Mouse (Mus musculus): ENCODE results near the gene Gm10309. TPM values are rescaled to one million over a fixed set of nuclear protein-coding genes. Genes with fewer than 3 reads are reported as not detected.
A peak's percentile ranks its signal among the peaks of the same experiment; 100 is the strongest.
"Not testable (repeated sequence)": the region's sequence is repeated elsewhere in the genome, so short reads cannot be mapped to it uniquely, and the experiment has no call there.

The Gm10309 gene
- polyA plus RNA-seq, 1 experiment from 2014 or later: 0.25 TPM

GRCm38 (mm10) chr17:86486657-86487056 is 18.4 kb downstream of the Gm10309 start:
- H3K4me2 ChIP-seq (replicated peaks; ENCODE audit: low read depth, low read length): no peak overlapping the region
- no peaks in the 10 kb centered on the region for H3K36me3 ChIP-seq (ENCODE audit: insufficient read depth, low read length)
- WGBS: 86% methylated on average over 5 of the region's 5 CpGs
- H3K9me3 ChIP-seq (ENCODE audit: low read length): no peaks in the 10 kb centered on the region
- no peak overlapping the region for H3K27ac ChIP-seq (ENCODE audit: low read length)
- no peaks in the 10 kb centered on the region for H3K27me3 ChIP-seq (ENCODE audit: insufficient read depth, low read length)
- no peak for ATAC-seq (ENCODE audit: low FRiP score, low TSS enrichment)
- H3K4me1 ChIP-seq (ENCODE audit: insufficient read depth, low read length): no peaks in the 10 kb centered on the region
- H3K4me3 ChIP-seq (ENCODE audit: low read length): no peak overlapping the region
- no peak overlapping the region for H3K9ac ChIP-seq (replicated peaks; ENCODE audit: low read length)

- Histone ChIP-seq H3K4me2 (replicated peaks; ENCODE audit: low read depth, low read length) (no peak overlapping the region), H3K36me3 (ENCODE audit: insufficient read depth, low read length) (no peaks in the 10 kb centered on the region), H3K4me3 (ENCODE audit: low read length) (no peak overlapping the region), H3K9me3 (ENCODE audit: low read length) (no peaks in the 10 kb centered on the region), H3K27ac (ENCODE audit: low read length) (no peak overlapping the region), H3K9ac (replicated peaks; ENCODE audit: low read length) (no peak overlapping the region), H3K4me1 (ENCODE audit: insufficient read depth, low read length) (no peaks in the 10 kb centered on the region), H3K27me3 (ENCODE audit: insufficient read depth, low read length) (no peaks in the 10 kb centered on the region)
- WGBS: 5% methylated on average over 3 of the region's 3 CpGs
- peak; percentile 54; the same call in 1 of the 2 replicates for ATAC-seq (ENCODE audit: low FRiP score, low TSS enrichment)
Observed at GRCm38 (mm10) chr17:86484087-86484737, 20.8 kb downstream of the Gm10309 start.

- Histone ChIP-seq H3K27ac (ENCODE audit: low read length) (no peak overlapping the region), H3K9ac (replicated peaks; ENCODE audit: low read length) (no peak overlapping the region), H3K4me3 (ENCODE audit: low read length) (no peak overlapping the region), H3K27me3 (ENCODE audit: insufficient read depth, low read length) (no peaks in the 10 kb centered on the region), H3K9me3 (ENCODE audit: low read length) (no peaks in the 10 kb centered on the region), H3K36me3 (ENCODE audit: insufficient read depth, low read length) (no peaks in the 10 kb centered on the region), H3K4me1 (ENCODE audit: insufficient read depth, low read length) (no peaks in the 10 kb centered on the region), H3K4me2 (replicated peaks; ENCODE audit: low read depth, low read length) (no peak overlapping the region)
- ATAC-seq (ENCODE audit: low FRiP score, low TSS enrichment): no peak
- WGBS: 82% methylated on average over 10 of the region's 10 CpGs
Observed at GRCm38 (mm10) chr17:86482675-86483074, 22.4 kb downstream of the Gm10309 start.

GRCm38 (mm10) chr17:86479406-86479805 is 25.6 kb downstream of the Gm10309 start:
- 62% methylated on average over 10 of the region's 10 CpGs for WGBS
- Histone ChIP-seq H3K27me3 (ENCODE audit: insufficient read depth, low read length) (no peaks in the 10 kb centered on the region), H3K4me2 (replicated peaks; ENCODE audit: low read depth, low read length) (no peak overlapping the region), H3K27ac (ENCODE audit: low read length) (no peak overlapping the region), H3K36me3 (ENCODE audit: insufficient read depth, low read length) (no peaks in the 10 kb centered on the region), H3K4me1 (ENCODE audit: insufficient read depth, low read length) (no peaks in the 10 kb centered on the region), H3K4me3 (ENCODE audit: low read length) (no peak overlapping the region), H3K9ac (replicated peaks; ENCODE audit: low read length) (no peak overlapping the region), H3K9me3 (ENCODE audit: low read length) (no peaks in the 10 kb centered on the region)
- ATAC-seq (ENCODE audit: low FRiP score, low TSS enrichment): no peak

GRCm38 (mm10) chr17:86477401-86477800 is 27.6 kb downstream of the Gm10309 start:
- not testable (repeated sequence) for H3K9ac ChIP-seq (replicated peaks; ENCODE audit: low read length); H3K4me2 ChIP-seq (replicated peaks; ENCODE audit: low read depth, low read length); H3K36me3 ChIP-seq (ENCODE audit: insufficient read depth, low read length); ATAC-seq (ENCODE audit: low FRiP score, low TSS enrichment); H3K9me3 ChIP-seq (ENCODE audit: low read length); H3K4me3 ChIP-seq (ENCODE audit: low read length); H3K27ac ChIP-seq (ENCODE audit: low read length); H3K27me3 ChIP-seq (ENCODE audit: insufficient read depth, low read length); H3K4me1 ChIP-seq (ENCODE audit: insufficient read depth, low read length)

- Histone ChIP-seq H3K27me3 (ENCODE audit: insufficient read depth, low read length) (no peaks in the 10 kb centered on the region), H3K4me3 (ENCODE audit: low read length) (no peak overlapping the region), H3K9ac (replicated peaks; ENCODE audit: low read length) (no peak overlapping the region), H3K36me3 (ENCODE audit: insufficient read depth, low read length) (no peaks in the 10 kb centered on the region), H3K27ac (ENCODE audit: low read length) (no peak overlapping the region), H3K4me1 (ENCODE audit: insufficient read depth, low read length) (no peaks in the 10 kb centered on the region), H3K9me3 (ENCODE audit: low read length) (no peaks in the 10 kb centered on the region), H3K4me2 (replicated peaks; ENCODE audit: low read depth, low read length) (no peak overlapping the region)
- ATAC-seq (ENCODE audit: low FRiP score, low TSS enrichment): no peak
- WGBS: 77% methylated on average over 10 of the region's 10 CpGs
Observed at GRCm38 (mm10) chr17:86476674-86477073, 28.4 kb downstream of the Gm10309 start.

GRCm38 (mm10) chr17:86471684-86472083 is 33.3 kb downstream of the Gm10309 start:
- 41% methylated on average over 5 of the region's 5 CpGs for WGBS
- ATAC-seq (ENCODE audit: low FRiP score, low TSS enrichment): no peak

GRCm38 (mm10) chr17:86470160-86470559 is 34.9 kb downstream of the Gm10309 start:
- no peak for ATAC-seq (ENCODE audit: low FRiP score, low TSS enrichment)
- H3K4me1 ChIP-seq (ENCODE audit: insufficient read depth, low read length): peaks cover 45% of the 10 kb centered on the region

More at GRCm38 (mm10) chr17:86471684-86472083, 33.3 kb downstream of the Gm10309 start:
- no peak overlapping the region for H3K4me2 ChIP-seq (replicated peaks; ENCODE audit: low read depth, low read length)
- no peak overlapping the region for H3K9ac ChIP-seq (replicated peaks; ENCODE audit: low read length)
- H3K4me3 ChIP-seq (ENCODE audit: low read length): no peak overlapping the region
- H3K27ac ChIP-seq (ENCODE audit: low read length): no peak overlapping the region
- H3K36me3 ChIP-seq (ENCODE audit: insufficient read depth, low read length): no peaks in the 10 kb centered on the region
- no peaks in the 10 kb centered on the region for H3K9me3 ChIP-seq (ENCODE audit: low read length)
- no peaks in the 10 kb centered on the region for H3K27me3 ChIP-seq (ENCODE audit: insufficient read depth, low read length)
- peaks cover 33% of the 10 kb centered on the region for H3K4me1 ChIP-seq (ENCODE audit: insufficient read depth, low read length)

GRCm38 (mm10) chr17:86467967-86468366 is 37.1 kb downstream of the Gm10309 start:
- WGBS: 77% methylated on average over 5 of the region's 5 CpGs
- H3K4me1 ChIP-seq (ENCODE audit: insufficient read depth, low read length): peaks cover 65% of the 10 kb centered on the region
- no peak overlapping the region for H3K4me3 ChIP-seq (ENCODE audit: low read length)

More at GRCm38 (mm10) chr17:86470160-86470559, 34.9 kb downstream of the Gm10309 start:
- no peak overlapping the region for H3K4me3 ChIP-seq (ENCODE audit: low read length)
- H3K36me3 ChIP-seq (ENCODE audit: insufficient read depth, low read length): no peaks in the 10 kb centered on the region
- no peak overlapping the region for H3K9ac ChIP-seq (replicated peaks; ENCODE audit: low read length)
- H3K4me2 ChIP-seq (replicated peaks; ENCODE audit: low read depth, low read length): no peak overlapping the region
- H3K9me3 ChIP-seq (ENCODE audit: low read length): no peaks in the 10 kb centered on the region
- WGBS: 80% methylated on average over 5 of the region's 5 CpGs
- H3K27me3 ChIP-seq (ENCODE audit: insufficient read depth, low read length): no peaks in the 10 kb centered on the region
- no peak overlapping the region for H3K27ac ChIP-seq (ENCODE audit: low read length)

GRCm38 (mm10) chr17:86467291-86467898 is 37.6 kb downstream of the Gm10309 start:
- Histone ChIP-seq H3K4me2 (replicated peaks; ENCODE audit: low read depth, low read length) (no peak overlapping the region), H3K36me3 (ENCODE audit: insufficient read depth, low read length) (no peaks in the 10 kb centered on the region), H3K9me3 (ENCODE audit: low read length) (no peaks in the 10 kb centered on the region), H3K4me1 (ENCODE audit: insufficient read depth, low read length) (peaks cover 65% of the 10 kb centered on the region), H3K9ac (replicated peaks; ENCODE audit: low read length) (peak overlapping the region; percentile 19), H3K27me3 (ENCODE audit: insufficient read depth, low read length) (no peaks in the 10 kb centered on the region), H3K27ac (ENCODE audit: low read length) (no peak overlapping the region), H3K4me3 (ENCODE audit: low read length) (no peak overlapping the region)
- ATAC-seq (ENCODE audit: low FRiP score, low TSS enrichment): no peak
- WGBS: 46% methylated on average over 10 of the region's 10 CpGs

More at GRCm38 (mm10) chr17:86467967-86468366, 37.1 kb downstream of the Gm10309 start:
- H3K9me3 ChIP-seq (ENCODE audit: low read length): no peaks in the 10 kb centered on the region
- H3K36me3 ChIP-seq (ENCODE audit: insufficient read depth, low read length): no peaks in the 10 kb centered on the region
- no peak overlapping the region for H3K27ac ChIP-seq (ENCODE audit: low read length)
- no peak overlapping the region; the same call in 1 of the 2 replicates for H3K9ac ChIP-seq (replicated peaks; ENCODE audit: low read length)
- no peak for ATAC-seq (ENCODE audit: low FRiP score, low TSS enrichment)
- no peaks in the 10 kb centered on the region for H3K27me3 ChIP-seq (ENCODE audit: insufficient read depth, low read length)
- no peak overlapping the region for H3K4me2 ChIP-seq (replicated peaks; ENCODE audit: low read depth, low read length)

All from kidney, embryonic 16.5 days (tissue).